Mouse (Mus musculus): ENCODE results near the gene Tmem160.

DNA sequence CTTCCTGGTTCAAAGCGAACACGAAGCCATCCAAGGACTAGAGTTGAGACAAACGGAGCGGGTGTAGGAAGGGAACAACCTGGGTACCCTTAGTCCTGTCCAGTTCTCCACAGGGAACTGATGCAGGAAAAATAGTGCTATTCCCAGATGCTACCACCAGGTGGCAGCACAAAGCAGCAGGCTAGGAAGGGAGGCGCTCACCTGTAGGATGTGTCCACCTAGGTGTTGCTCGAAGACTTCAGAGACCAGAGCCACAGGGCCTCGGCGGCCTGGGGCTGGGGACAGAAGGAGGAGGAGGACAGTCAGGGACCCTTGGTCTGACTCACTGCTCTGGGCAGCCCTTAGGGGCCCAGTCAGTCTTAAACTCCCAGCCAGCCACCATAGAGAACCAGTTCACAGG, 12.6 kb downstream of the Tmem160 start:
- TF ChIP-seq CTCF (IDR thresholded peaks at IDR 0.05; ENCODE audit: borderline replicate concordance, control insufficient read depth, extremely low read depth, insufficient read depth, low read length, poor library complexity) (peak; percentile 76; the same call in 1 of the 2 replicates), POLR2A (IDR thresholded peaks at IDR 0.05; ENCODE audit: control insufficient read depth, extremely low read depth, insufficient read depth, low read length, poor library complexity) (no peak)

All from thymus, adult 2 months (tissue).